Mouse (Mus musculus): ENCODE data around the gene Tmprss15. TPM values are rescaled to one million over a fixed set of nuclear protein-coding genes. Genes with fewer than 3 reads are reported as not detected.

Gene Tmprss15
- total and polyA plus RNA-seq, 3 experiments = not detected

DNA sequence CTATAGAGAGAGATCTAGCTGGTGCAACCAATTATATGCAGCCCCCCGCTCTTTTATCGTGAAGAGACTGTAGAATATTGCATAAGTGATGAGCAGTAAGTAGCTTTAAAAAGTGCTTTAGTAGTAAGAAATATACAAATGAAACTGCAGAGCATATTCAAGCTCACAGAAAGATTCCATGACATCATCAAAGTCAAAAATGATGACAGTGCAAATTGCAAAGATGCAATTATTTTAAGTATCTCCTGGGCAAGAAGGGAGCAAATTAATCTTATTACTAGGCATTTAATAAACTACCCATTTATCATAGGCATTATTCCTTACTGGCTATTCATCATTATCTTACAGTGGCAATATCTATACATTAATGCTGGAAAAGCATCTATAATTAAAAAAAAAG is 156.6 kb downstream of the Tmprss15 start:
- H3K36me3 ChIP-seq (ENCODE audit: control insufficient read depth, insufficient read depth, low read length) = no peaks in the 10 kb centered on the region
- intact Hi-C loops (cut with DNase I) = no loop called here

DNA sequence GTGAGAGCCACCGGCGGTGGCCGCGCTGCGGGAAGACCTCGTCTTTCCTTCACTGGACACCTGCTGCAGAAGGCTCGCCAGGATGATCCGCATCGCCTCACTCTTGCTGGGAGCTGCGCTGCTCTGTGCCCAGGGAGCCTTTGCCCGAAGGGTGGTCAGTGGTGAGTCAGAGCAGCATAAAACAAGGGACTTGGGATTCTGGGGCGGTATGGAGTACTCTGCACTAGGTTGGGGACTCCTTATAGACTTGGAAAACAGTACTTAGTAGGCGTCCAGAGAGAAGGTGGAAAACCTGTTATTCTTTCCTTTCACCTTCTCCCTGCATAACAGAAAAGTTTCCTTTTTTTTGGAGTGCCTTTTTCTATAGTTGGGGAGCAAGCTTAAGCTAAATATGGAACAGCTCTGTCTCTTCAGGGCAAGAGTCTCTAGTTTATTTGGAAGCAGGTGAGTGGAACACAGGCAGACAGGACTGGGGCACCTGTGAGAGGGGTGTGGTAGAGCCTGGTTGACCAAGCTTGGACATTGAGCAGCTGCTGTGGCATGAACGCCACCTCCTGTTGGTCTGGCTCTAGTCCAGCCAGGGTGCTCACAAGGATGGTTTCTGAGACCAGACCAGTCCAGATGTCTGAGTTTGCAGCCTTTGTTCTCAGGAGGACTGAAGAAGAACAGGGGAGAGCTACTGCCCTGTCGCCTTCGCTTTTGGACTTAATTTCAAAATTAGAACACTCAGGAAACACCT is 159.4 kb downstream of the Tmprss15 start:
- Histone ChIP-seq H3K36me3 (ENCODE audit: control insufficient read depth, insufficient read depth, low read length) (no peaks in the 10 kb centered on the region), H3K79me2 (replicated peaks; ENCODE audit: control insufficient read depth, insufficient read depth, low read length) (no peaks in the 10 kb centered on the region), H3K4me1 (ENCODE audit: control insufficient read depth, insufficient read depth, low read length) (no peaks in the 10 kb centered on the region), H3K27me3 (ENCODE audit: control insufficient read depth, insufficient read depth, low read length) (no peaks in the 10 kb centered on the region), H3K4me3 (no peak overlapping the region), H3K27ac (no peak overlapping the region), H3K9ac (ENCODE audit: low read depth, low read length) (no peak overlapping the region)
- no peak for DNase-seq
- TF ChIP-seq EP300 (IDR thresholded peaks at IDR 0.05; ENCODE audit: insufficient read depth, low read depth, low read length) = no peak
- no peak for TF ChIP-seq POLR2A (IDR thresholded peaks at IDR 0.05; ENCODE audit: insufficient read depth, low read depth, low read length)
- TF ChIP-seq CTCF (IDR thresholded peaks at IDR 0.05) = no peak
- WGBS = 11% methylated on average over 16 of the region's 16 CpGs
- intact Hi-C loops (cut with DNase I) = no loop called here

More for the DNA sequence above, 156.6 kb downstream of the Tmprss15 start:
- no peaks in the 10 kb centered on the region for H3K4me1 ChIP-seq (ENCODE audit: control insufficient read depth, insufficient read depth, low read length)
- no peak overlapping the region for H3K4me3 ChIP-seq
- no peak for DNase-seq
- H3K79me2 ChIP-seq (replicated peaks; ENCODE audit: control insufficient read depth, insufficient read depth, low read length) = no peaks in the 10 kb centered on the region
- 82% methylated on average over 2 of the region's 2 CpGs for WGBS
- H3K27me3 ChIP-seq (ENCODE audit: control insufficient read depth, insufficient read depth, low read length) = no peaks in the 10 kb centered on the region
- no peak overlapping the region for H3K27ac ChIP-seq
- TF ChIP-seq EP300 (IDR thresholded peaks at IDR 0.05; ENCODE audit: insufficient read depth, low read depth, low read length) = no peak
- TF ChIP-seq CTCF (IDR thresholded peaks at IDR 0.05) = no peak
- H3K9ac ChIP-seq (ENCODE audit: low read depth, low read length) = no peak overlapping the region

DNA sequence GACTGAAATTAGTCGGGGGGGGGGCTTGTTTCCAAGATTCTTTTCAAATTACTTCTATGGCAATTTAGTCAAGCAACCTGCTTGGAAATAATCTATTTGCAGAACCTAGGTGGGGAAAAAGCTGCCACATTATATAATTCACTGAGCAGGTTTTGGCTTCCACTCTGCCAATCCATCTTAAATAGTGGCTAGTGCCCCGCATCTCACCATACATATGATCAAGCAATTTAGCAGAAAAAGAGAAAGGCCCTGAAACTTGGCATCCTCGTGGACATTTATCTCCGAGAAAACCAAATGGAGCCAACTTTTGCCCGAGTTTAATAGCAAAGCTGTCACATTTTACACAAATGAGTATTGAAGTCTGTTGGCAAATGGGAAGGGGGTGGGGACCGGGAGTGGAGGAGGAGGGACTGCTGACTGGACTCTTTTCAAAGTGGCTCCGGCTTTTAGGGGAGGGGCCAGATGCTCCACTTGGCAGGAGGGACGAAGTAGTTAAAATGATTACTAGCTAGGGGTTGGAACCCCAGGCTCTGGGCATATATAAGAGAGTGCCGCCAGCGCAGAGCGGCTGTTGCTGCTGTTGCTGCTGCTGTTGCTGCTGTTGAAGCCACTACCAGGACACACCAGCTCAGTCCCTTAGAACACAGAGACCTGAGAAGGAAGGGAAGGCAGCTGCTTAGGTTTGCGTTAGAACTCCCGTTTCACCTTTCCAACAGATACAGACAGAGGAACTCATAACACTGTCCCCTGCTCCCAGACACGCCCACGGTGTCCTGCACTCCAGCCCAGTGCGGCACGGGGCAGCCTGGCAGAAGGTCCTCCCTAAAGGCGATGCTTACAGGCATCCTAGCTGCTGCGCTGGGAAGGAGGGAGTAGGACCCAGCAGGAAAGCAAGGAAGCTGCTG is 160.3 kb downstream of the Tmprss15 start, which contains the start of gene Chodl:
TSS of gene Chodl (plus strand) at position 567 of the 905 bp plus-strand sequence.
- Histone ChIP-seq H3K4me1 (ENCODE audit: control insufficient read depth, insufficient read depth, low read length) (no peaks in the 10 kb centered on the region), H3K27me3 (ENCODE audit: control insufficient read depth, insufficient read depth, low read length) (no peaks in the 10 kb centered on the region), H3K27ac (no peak within 1 kb of the TSS), H3K79me2 (replicated peaks; ENCODE audit: control insufficient read depth, insufficient read depth, low read length) (no peaks in the 10 kb centered on the region), H3K36me3 (ENCODE audit: control insufficient read depth, insufficient read depth, low read length) (no peaks in the 10 kb centered on the region), H3K9ac (ENCODE audit: low read depth, low read length) (no peak within 1 kb of the TSS), H3K4me3 (no peak within 1 kb of the TSS)
- intact Hi-C loops (cut with DNase I) = no loop called here
- TF ChIP-seq POLR2A (IDR thresholded peaks at IDR 0.05; ENCODE audit: insufficient read depth, low read depth, low read length) = no peak
- no peak for TF ChIP-seq EP300 (IDR thresholded peaks at IDR 0.05; ENCODE audit: insufficient read depth, low read depth, low read length)
- no peak for TF ChIP-seq CTCF (IDR thresholded peaks at IDR 0.05)
- DNase-seq = no peak
- WGBS = 13% methylated on average over 19 of the region's 19 CpGs

DNA sequence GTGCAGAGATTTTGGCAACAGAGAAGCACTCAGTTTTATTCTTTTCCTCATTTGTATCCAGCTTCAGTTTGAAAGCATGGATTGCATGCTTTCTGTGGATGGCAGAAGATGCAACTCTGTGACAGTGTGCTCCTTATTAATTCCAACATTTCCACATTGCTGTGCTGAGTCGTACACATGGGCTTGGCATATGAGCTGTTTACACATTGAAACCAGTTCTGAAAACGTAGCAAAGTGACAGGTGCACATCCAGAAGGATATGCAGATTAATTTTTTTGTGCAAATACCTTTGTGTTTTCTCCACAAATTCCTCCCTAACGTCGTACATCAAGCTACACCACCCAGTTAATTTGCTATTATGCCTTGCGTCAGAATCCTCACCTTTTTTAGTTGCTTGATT is 168.3 kb downstream of the Tmprss15 start:
- Histone ChIP-seq H3K36me3 (ENCODE audit: control insufficient read depth, insufficient read depth, low read length) (no peaks in the 10 kb centered on the region), H3K27me3 (ENCODE audit: control insufficient read depth, insufficient read depth, low read length) (no peaks in the 10 kb centered on the region), H3K4me1 (ENCODE audit: control insufficient read depth, insufficient read depth, low read length) (no peaks in the 10 kb centered on the region), H3K9ac (ENCODE audit: low read depth, low read length) (no peak overlapping the region), H3K79me2 (replicated peaks; ENCODE audit: control insufficient read depth, insufficient read depth, low read length) (no peaks in the 10 kb centered on the region), H3K4me3 (no peak overlapping the region), H3K27ac (no peak overlapping the region)
- TF ChIP-seq CTCF (IDR thresholded peaks at IDR 0.05) (no peak), POLR2A (IDR thresholded peaks at IDR 0.05; ENCODE audit: insufficient read depth, low read depth, low read length) (no peak), EP300 (IDR thresholded peaks at IDR 0.05; ENCODE audit: insufficient read depth, low read depth, low read length) (no peak)
- no peak for DNase-seq
- 71% methylated on average over 5 of the region's 5 CpGs for WGBS
- intact Hi-C loops (cut with DNase I) = no loop called here

Other genes with a start within 250 kb of the Tmprss15 start
- gene Chodl, start 160.1 kb downstream of the Tmprss15 start, total RNA-seq (2021) = under 1 TPM in 1 of 2 experiments, not detected in 1; 0.16 TPM
- 0.12 and 0.18 TPM in 2 replicates for gene Chodl, start 160.1 kb downstream of the Tmprss15 start, polyA plus RNA-seq (2012; rRNA removed)